Mouse (Mus musculus) olfactory bulb, adult 2 months (tissue): ENCODE measurements around the gene Cfl2.

Experiments
- CTCF ChIP-seq: fragments of 200-500 bp; IDR thresholded peaks from 2 replicates; pipeline ENCODE4 v1.5.1; 2012; ENCODE audit warnings: low read depth, mild to moderate bottlenecking, low read length, moderate library complexity; ENCODE audit not compliant: insufficient read depth
- POLR2A ChIP-seq: fragments of 200-500 bp; IDR thresholded peaks from 2 replicates; pipeline ENCODE4 v1.6.1; 2012; ENCODE audit warnings: mild to moderate bottlenecking, low read depth, low read length, moderate library complexity; ENCODE audit not compliant: insufficient read depth

- no peak for TF ChIP-seq POLR2A
- no peak for TF ChIP-seq CTCF
These were observed 18.3 kb downstream of the Cfl2 start for GRCm38 (mm10) chr12:54844415-54844814.
